Mouse (Mus musculus) cortical plate, adult 2 months (tissue): ENCODE measurements around the gene Hoxc11.

ENCODE experiments used
- CTCF ChIP-seq: fragments of 200-500 bp; IDR thresholded peaks from 2 replicates; pipeline ENCODE4 v1.5.1; 2011; ENCODE audit warnings: mild to moderate bottlenecking, control low read depth, low read length; ENCODE audit not compliant: insufficient read depth; ENCODE audit errors: extremely low read depth
- POLR2A ChIP-seq: fragments of 200-500 bp; IDR thresholded peaks from 2 replicates; pipeline ENCODE4 v1.6.1; 2011; ENCODE audit warnings: mild to moderate bottlenecking, low read length, control low read depth; ENCODE audit not compliant: insufficient read depth; ENCODE audit errors: extremely low read depth

- TF ChIP-seq POLR2A = no peak
- no peak for TF ChIP-seq CTCF
Measured at GRCm38 (mm10) chr15:103005797-103006196, 51.6 kb downstream of the Hoxc11 start.
